Mouse (Mus musculus): Measurements from ENCODE around the gene Hdac8.

DNA sequence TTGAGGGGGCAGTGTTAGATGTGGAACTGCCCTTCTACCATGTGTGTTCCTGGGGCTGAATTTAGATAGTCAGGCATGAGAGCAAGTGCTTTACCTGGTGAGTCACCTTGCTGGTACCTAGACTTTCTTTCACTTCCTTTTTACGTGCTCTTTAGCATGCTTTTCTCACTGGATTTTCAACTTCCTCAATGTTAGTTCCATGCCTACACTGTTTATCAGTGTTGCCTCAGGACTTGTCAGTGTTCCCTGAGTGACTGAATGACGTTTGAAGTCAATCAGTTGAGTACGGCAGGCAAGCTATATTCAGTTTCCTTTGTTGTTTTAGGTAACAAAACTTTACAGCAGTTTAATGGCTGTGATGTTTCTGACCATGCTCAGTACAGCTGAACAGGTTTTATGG is 120.4 kb downstream of the Hdac8 start:
- TF ChIP-seq CTCF (IDR thresholded peaks at IDR 0.05; ENCODE audit: low read depth, low read length), result no peak
- no peak for TF ChIP-seq POLR2A (IDR thresholded peaks at IDR 0.05; ENCODE audit: borderline replicate concordance, low read depth, low read length)
